Mouse (Mus musculus): Measurements from ENCODE around the gene Anpep. TPM values are rescaled to one million over a fixed set of nuclear protein-coding genes. Genes with fewer than 3 reads are reported as not detected.

The Anpep gene
- total and polyA plus RNA-seq, 3 experiments, result 7.6 to 77.2 (median 40.2) TPM

- Histone ChIP-seq H3K4me3 (ENCODE audit: control insufficient read depth in 1 of 2, insufficient read depth in 1 of 2, low read depth in 2 of 2, low read length in 2 of 2) (no peak overlapping the region), H3K36me3 (ENCODE audit: control insufficient read depth in 1 of 2, insufficient read depth in 2 of 2, low read length in 2 of 2) (no peaks in the 10 kb centered on the region), H3K4me1 (ENCODE audit: control insufficient read depth in 1 of 2, insufficient read depth in 2 of 2, low read length in 2 of 2) (no peaks in the 10 kb centered on the region), H3K79me2 (ENCODE audit: control insufficient read depth, insufficient read depth, low read length, poor library complexity) (no peaks in the 10 kb centered on the region), H3K27me3 (ENCODE audit: control insufficient read depth in 1 of 2, insufficient read depth in 2 of 2, low read length in 2 of 2) (no peaks in the 10 kb centered on the region), H3K9ac (ENCODE audit: control insufficient read depth, low read depth, low read length, poor library complexity, severe bottlenecking) (no peak overlapping the region), H3K9me3 (replicated peaks; ENCODE audit: insufficient read depth, low read length) (no peaks in the 10 kb centered on the region), H3K27ac (ENCODE audit: control insufficient read depth, low read depth, low read length) (no peak overlapping the region)
- TF ChIP-seq POLR2AphosphoS2 (IDR thresholded peaks at IDR 0.05; ENCODE audit: low read length), result no peak
- no peak for TF ChIP-seq EP300 (IDR thresholded peaks at IDR 0.05; ENCODE audit: low read depth in 1 of 2, low read length in 2 of 2)
- no peak for TF ChIP-seq ZKSCAN1 (IDR thresholded peaks at IDR 0.05; ENCODE audit: low read depth, low read length)
- TF ChIP-seq ZMIZ1 (IDR thresholded peaks at IDR 0.05; ENCODE audit: low read depth, low read length), result no peak
- TF ChIP-seq BHLHE40 (IDR thresholded peaks at IDR 0.05; ENCODE audit: borderline replicate concordance, low read depth, low read length), result no peak
- no peak for TF ChIP-seq MAZ (IDR thresholded peaks at IDR 0.05; ENCODE audit: low read depth, low read length)
- no peak for TF ChIP-seq POLR2A (IDR thresholded peaks at IDR 0.05; ENCODE audit: control insufficient read depth in 1 of 2, insufficient read depth in 1 of 2, low read depth in 1 of 2, low read length in 2 of 2, poor library complexity in 1 of 2)
- no peak for TF ChIP-seq UBTF (IDR thresholded peaks at IDR 0.05; ENCODE audit: borderline replicate concordance, insufficient read depth, low read depth, low read length)
- TF ChIP-seq TAL1 (IDR thresholded peaks at IDR 0.05; ENCODE audit: low read length), result no peak
- TF ChIP-seq MYC (IDR thresholded peaks at IDR 0.05; ENCODE audit: low read depth, low read length), result no peak
- no peak for TF ChIP-seq MAFK (IDR thresholded peaks at IDR 0.05; ENCODE audit: borderline replicate concordance, low read depth, low read length)
- TF ChIP-seq RCOR1 (IDR thresholded peaks at IDR 0.05; ENCODE audit: low read depth, low read length), result no peak
- no peak for TF ChIP-seq USF1 (IDR thresholded peaks at IDR 0.05; ENCODE audit: low read depth, low read length)
- DNase-seq (ENCODE audit: low read depth, low spot score), result no peak
Measured at GRCm38 (mm10) chr7:79878455-79879025, 17.7 kb upstream of the Anpep start.

GRCm38 (mm10) chr7:79873407-79873806, 12.5 kb upstream of the Anpep start:
- Histone ChIP-seq H3K27me3 (ENCODE audit: control insufficient read depth in 1 of 2, insufficient read depth in 2 of 2, low read length in 2 of 2) (no peaks in the 10 kb centered on the region), H3K9me3 (replicated peaks; ENCODE audit: insufficient read depth, low read length) (no peaks in the 10 kb centered on the region), H3K27ac (ENCODE audit: control insufficient read depth, low read depth, low read length) (no peak overlapping the region), H3K4me1 (ENCODE audit: control insufficient read depth in 1 of 2, insufficient read depth in 2 of 2, low read length in 2 of 2) (0 out of 4 replicates have a peak, but pooled peaks cover 0 to 5% of the 10 kb centered on the region in 2 experiments), H3K4me3 (ENCODE audit: control insufficient read depth in 1 of 2, insufficient read depth in 1 of 2, low read depth in 2 of 2, low read length in 2 of 2) (no peak overlapping the region), H3K9ac (ENCODE audit: control insufficient read depth, low read depth, low read length, poor library complexity, severe bottlenecking) (no peak overlapping the region), H3K36me3 (ENCODE audit: control insufficient read depth in 1 of 2, insufficient read depth in 2 of 2, low read length in 2 of 2) (peaks cover 0 to 3% of the 10 kb centered on the region in 2 experiments; a peak in 2 of 4 replicates), H3K79me2 (ENCODE audit: control insufficient read depth, insufficient read depth, low read length, poor library complexity) (no peaks in the 10 kb centered on the region)
- TF ChIP-seq RCOR1 (IDR thresholded peaks at IDR 0.05; ENCODE audit: low read depth, low read length) (no peak), CTCF (IDR thresholded peaks at IDR 0.05 in 2 of 3, conservative IDR thresholded peaks at IDR 0.05 in 1 of 3; ENCODE audit: control insufficient read depth in 1 of 3, insufficient read depth in 1 of 3, low read depth in 2 of 3, low read length in 3 of 3, poor library complexity in 1 of 3, severe bottlenecking in 1 of 3) (no peak), POLR2A (IDR thresholded peaks at IDR 0.05; ENCODE audit: control insufficient read depth in 1 of 2, insufficient read depth in 1 of 2, low read depth in 1 of 2, low read length in 2 of 2, poor library complexity in 1 of 2) (no peak), USF1 (IDR thresholded peaks at IDR 0.05; ENCODE audit: low read depth, low read length) (no peak)
- DNase-seq (ENCODE audit: low read depth, low spot score), result no peak
